Mouse (Mus musculus): ENCODE results near the gene Csnk2a1. TPM values are rescaled to one million over a fixed set of nuclear protein-coding genes. Genes with fewer than 3 reads are reported as not detected.

Gene Csnk2a1
- total and polyA plus RNA-seq, 3 experiments, result 88.5 to 130 TPM; not detected in 1

DNA sequence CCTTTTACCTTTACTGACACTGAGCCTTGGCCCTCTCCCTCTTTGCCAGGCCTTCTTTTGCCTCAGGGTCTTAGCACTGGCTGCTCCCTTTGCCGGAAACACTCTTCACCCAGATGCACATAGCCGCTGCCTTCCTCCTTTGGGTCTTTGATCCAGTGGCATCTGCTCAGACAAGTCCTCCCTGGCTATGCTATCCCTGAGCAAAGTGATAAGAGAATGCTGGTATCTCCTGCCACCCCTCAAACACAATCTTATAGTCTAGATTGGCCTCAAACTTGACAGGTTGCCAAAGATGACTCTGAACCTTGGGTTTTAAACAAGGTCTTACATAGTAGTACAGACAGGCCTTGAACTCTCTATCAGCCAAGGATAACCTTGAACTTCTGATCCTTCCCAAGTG, 32.1 kb upstream of the Csnk2a1 start:
- H3K9me3 ChIP-seq (replicated peaks; ENCODE audit: insufficient read depth, low read length), result no peaks in the 10 kb centered on the region
- H3K27me3 ChIP-seq (ENCODE audit: control insufficient read depth in 1 of 2, insufficient read depth in 2 of 2, low read length in 2 of 2), result peaks cover 0 to 1% of the 10 kb centered on the region in 2 experiments; a peak in 2 of 4 replicates
- H3K79me2 ChIP-seq (ENCODE audit: control insufficient read depth, insufficient read depth, low read length, poor library complexity), result no peaks in the 10 kb centered on the region
- H3K4me1 ChIP-seq (ENCODE audit: control insufficient read depth in 1 of 2, insufficient read depth in 2 of 2, low read length in 2 of 2), result peaks cover 7 to 18% of the 10 kb centered on the region in 2 experiments
- no peak overlapping the region for H3K4me3 ChIP-seq (ENCODE audit: control insufficient read depth in 1 of 2, insufficient read depth in 1 of 2, low read depth in 2 of 2, low read length in 2 of 2)
- no peak overlapping the region for H3K9ac ChIP-seq (ENCODE audit: control insufficient read depth, low read depth, low read length, poor library complexity, severe bottlenecking)
- no peaks in the 10 kb centered on the region for H3K36me3 ChIP-seq (ENCODE audit: control insufficient read depth in 1 of 2, insufficient read depth in 2 of 2, low read length in 2 of 2)
- peak; percentile 58 for DNase-seq (ENCODE audit: low read depth, low spot score)
- no peak overlapping the region for H3K27ac ChIP-seq (ENCODE audit: control insufficient read depth, low read depth, low read length)
- TF ChIP-seq ETS1 (IDR thresholded peaks at IDR 0.05; ENCODE audit: low read depth, low read length) (0 out of 2 replicates have a peak, but pooled peaks have one; percentile 34), BHLHE40 (IDR thresholded peaks at IDR 0.05; ENCODE audit: borderline replicate concordance, low read depth, low read length) (peak; percentile 46; the same call in 1 of the 2 replicates), MAZ (IDR thresholded peaks at IDR 0.05; ENCODE audit: low read depth, low read length) (no peak), MYC (IDR thresholded peaks at IDR 0.05; ENCODE audit: low read depth, low read length) (no peak), MEF2A (IDR thresholded peaks at IDR 0.05; ENCODE audit: extremely low read depth, insufficient replicate concordance, low read depth, low read length, poor library complexity, severe bottlenecking) (no peak), GATA1 (IDR thresholded peaks at IDR 0.05; ENCODE audit: low read depth, low read length) (peak; percentile 64), EP300 (IDR thresholded peaks at IDR 0.05; ENCODE audit: low read depth in 1 of 2, low read length in 2 of 2) (peak; percentile 54 to 69; a peak in 3 of 4 replicates), USF2 (IDR thresholded peaks at IDR 0.05; ENCODE audit: borderline replicate concordance in 1 of 2, insufficient read depth in 1 of 2, low read depth in 1 of 2, low read length in 2 of 2) (no peak), ZC3H11A (IDR thresholded peaks at IDR 0.05; ENCODE audit: low read depth, low read length) (no peak), UBTF (IDR thresholded peaks at IDR 0.05; ENCODE audit: borderline replicate concordance, insufficient read depth, low read depth, low read length) (0 out of 2 replicates have a peak, but pooled peaks have one; percentile 91), ZMIZ1 (IDR thresholded peaks at IDR 0.05; ENCODE audit: low read depth, low read length) (no peak), ZNF384 (IDR thresholded peaks at IDR 0.05; ENCODE audit: low read depth, low read length) (no peak), MAFK (IDR thresholded peaks at IDR 0.05; ENCODE audit: borderline replicate concordance, low read depth, low read length) (no peak), RCOR1 (IDR thresholded peaks at IDR 0.05; ENCODE audit: low read depth, low read length) (peak; percentile 81; the same call in 1 of the 2 replicates), TAL1 (IDR thresholded peaks at IDR 0.05; ENCODE audit: low read length) (no peak), TCF12 (IDR thresholded peaks at IDR 0.05; ENCODE audit: low read depth, low read length) (peak; percentile 62; the same call in 1 of the 2 replicates), SMC3 (IDR thresholded peaks at IDR 0.05; ENCODE audit: low read depth, low read length) (peak; percentile 24), TBP (IDR thresholded peaks at IDR 0.05; ENCODE audit: low read depth, low read length) (peak; percentile 94), MAX (IDR thresholded peaks at IDR 0.05; ENCODE audit: low read length) (no peak), SIN3A (IDR thresholded peaks at IDR 0.05; ENCODE audit: low read length) (peak; percentile 15; the same call in 1 of the 2 replicates)

Measured in MEL (cell line).